Mouse (Mus musculus) spleen, embryonic (tissue): ENCODE measurements around the gene Krt79.

Source experiments
- CTCF ChIA-PET: fragments of 350-600 bp; sonication (Branson Sonifier 250); formaldehyde crosslinking; loops from one replicate; lab custom pipeline; 2022; lab: Charles Lee

Krt79 gene

DNA sequence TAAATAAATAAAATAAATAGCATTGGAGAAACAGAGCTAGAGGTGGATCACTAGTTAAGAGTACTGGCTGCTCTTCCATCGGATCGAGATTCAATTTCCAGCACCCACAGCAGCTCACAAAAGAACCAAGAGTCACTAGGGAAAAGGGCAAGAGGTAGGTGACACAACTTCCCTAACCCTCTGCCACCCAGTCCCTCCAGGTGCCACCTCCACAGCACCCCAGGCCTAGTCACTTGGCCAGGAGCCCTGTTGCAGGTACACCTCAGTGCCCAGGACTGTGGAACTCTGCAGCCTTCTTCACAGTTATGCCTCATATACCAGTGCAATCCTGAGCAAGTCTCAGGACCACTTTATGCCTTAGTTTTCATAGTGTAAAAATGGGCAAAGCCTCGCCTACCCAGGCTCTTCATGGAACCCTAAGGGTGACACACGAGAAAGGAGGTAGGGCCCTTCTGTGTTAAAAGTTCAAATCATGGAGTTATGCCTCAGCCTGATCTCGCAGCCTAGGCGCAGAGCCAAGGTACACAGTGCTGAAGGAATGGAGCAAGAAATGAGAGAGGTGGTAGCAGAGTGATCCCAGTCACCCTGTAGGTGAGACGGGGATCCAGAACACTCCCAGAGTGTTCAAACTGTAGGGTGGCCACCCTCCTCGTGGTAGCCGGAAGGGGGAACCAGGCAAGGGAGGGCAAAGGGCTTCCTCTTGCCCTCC is 1.4 kb downstream of the Krt79 start:
- CTCF ChIA-PET: no interaction called here

GRCm38 (mm10) chr15:101933024-101933423 is 7.1 kb downstream of the Krt79 start:
- CTCF ChIA-PET: no interaction called here

DNA sequence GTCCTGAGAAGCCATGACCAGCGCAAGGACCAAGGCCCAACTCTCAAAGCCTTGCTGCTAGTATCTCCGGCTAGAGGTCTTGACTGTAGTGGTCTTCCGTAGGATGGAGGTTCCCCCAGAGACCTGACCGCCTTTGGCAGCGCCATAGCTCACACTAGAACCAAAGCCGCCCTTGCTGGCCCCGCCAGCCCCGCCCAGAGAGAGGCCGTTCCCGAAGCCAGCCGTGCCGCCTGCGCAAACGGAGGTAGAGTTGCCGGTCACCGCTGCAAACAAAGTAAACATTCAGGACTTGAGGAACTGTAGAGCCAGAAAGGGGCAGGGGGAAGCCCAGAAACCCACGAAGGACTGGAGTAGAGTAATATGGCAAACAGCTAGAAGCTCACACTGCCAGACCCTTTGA is 10.5 kb downstream of the Krt79 start:
- CTCF ChIA-PET: no interaction called here

- CTCF ChIA-PET: no interaction called here
Measured at GRCm38 (mm10) chr15:101929087-101929486, 11.0 kb downstream of the Krt79 start.

- CTCF ChIA-PET: no interaction called here
Measured at GRCm38 (mm10) chr15:101927340-101928080, 12.6 kb downstream of the Krt79 start.

DNA sequence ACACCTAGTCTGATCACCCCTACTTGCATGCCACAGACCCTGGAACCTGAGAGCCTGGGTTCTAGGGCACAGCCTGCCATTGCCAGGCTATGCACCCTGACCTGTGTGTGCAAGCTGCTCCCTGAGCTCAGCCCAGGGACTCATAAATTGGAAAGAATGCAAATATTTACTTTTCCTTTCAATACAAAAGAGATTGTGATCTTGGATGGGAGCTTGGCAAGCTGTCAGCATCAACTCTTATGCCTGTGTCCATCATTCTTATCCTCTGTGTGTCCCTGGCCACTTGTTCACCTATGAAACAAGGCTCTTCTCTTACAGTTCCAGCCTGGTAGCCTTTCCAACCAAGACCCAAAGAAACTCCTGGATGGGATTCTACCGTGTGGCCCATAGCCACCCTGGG is 15.1 kb downstream of the Krt79 start:
- CTCF ChIA-PET: no interaction called here

GRCm38 (mm10) chr15:101924635-101925034 is 15.5 kb downstream of the Krt79 start, which contains the start of gene Krt4:
TSS of gene Krt4 (minus strand) at chr15:101924735.
- CTCF ChIA-PET: no interaction called here

- CTCF ChIA-PET: no interaction called here
Measured at GRCm38 (mm10) chr15:101922296-101922695, 17.8 kb downstream of the Krt79 start.

- CTCF ChIA-PET: no interaction called here
Measured at GRCm38 (mm10) chr15:101916072-101916471, 24.1 kb downstream of the Krt79 start.

DNA sequence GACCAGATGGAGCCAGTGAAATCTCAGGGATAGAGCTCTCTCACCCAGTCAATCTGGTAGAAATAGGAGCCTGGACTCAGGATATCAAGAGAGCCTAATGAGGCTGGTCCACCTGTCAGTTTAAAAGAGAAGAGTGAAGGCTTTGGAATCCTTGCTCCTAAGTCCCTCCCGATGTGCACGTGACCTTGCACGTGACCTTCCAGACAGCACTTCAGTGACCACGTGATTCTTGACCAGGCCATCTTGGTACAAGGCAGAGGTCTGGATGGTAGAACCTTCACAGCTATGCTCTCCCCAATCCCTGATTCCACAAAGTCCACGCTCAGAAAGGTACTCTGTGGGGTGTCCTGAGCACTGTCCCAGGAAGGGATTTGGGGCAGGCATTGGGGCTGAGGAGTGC is 35.3 kb downstream of the Krt79 start:
- CTCF ChIA-PET: no interaction called here

DNA sequence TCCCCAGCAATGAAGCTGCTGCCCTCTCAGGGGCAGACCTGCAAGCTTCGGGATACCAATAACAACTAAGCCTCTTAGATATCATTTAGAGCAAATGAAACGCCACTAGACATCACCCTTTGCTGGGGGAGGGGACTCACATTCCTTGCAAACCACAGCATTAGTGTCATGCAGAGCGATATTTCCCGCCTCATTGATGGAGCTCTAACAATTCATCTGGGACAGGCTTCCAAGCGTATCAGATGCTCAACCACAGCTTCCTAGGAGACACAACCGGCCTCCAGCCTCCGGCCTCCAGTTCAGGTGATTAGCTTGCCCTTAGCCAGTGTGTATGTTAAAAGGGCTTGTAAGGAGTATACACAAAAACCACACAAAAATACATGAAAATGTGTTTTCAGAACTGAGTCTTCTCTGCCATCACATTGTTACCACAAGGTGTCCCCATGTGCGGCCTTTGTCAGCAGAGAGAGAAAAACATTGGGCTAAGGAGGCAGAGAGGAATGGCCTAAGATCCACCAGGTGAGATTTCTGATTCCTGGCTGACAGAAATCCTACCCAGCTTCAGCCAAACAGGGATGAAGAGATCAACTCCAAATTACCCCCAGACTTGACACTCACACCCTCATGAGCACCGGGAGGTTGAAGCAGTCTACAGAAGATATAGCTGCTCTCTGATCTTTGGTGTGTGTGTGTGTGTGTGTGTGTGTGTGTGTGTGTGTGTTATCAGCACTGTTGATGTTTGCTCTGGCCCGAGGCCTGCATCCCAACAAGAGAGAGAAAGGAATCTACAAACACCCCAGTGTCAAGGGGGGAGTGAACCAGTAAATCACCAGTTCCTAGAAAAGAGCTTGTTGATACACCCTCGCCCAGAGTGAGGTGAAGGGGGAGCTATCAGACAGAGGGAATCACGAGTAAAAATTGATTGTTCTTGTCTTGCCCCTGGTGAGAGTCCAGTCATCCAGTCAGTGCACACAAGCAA is 37.7 kb downstream of the Krt79 start:
- CTCF ChIA-PET: interaction anchor here (0.6 kb wide), 2 partner anchors 13 to 126 kb away, joined by 5 read pairs; no protein-coding TSS in a partner anchor

GRCm38 (mm10) chr15:101895216-101895615 is 44.9 kb downstream of the Krt79 start:
- CTCF ChIA-PET: no interaction called here

GRCm38 (mm10) chr15:101892820-101893219 is 47.3 kb downstream of the Krt79 start, which contains the start of gene Krt76:
TSS of gene Krt76 (minus strand) at chr15:101892920.
- CTCF ChIA-PET: no interaction called here

DNA sequence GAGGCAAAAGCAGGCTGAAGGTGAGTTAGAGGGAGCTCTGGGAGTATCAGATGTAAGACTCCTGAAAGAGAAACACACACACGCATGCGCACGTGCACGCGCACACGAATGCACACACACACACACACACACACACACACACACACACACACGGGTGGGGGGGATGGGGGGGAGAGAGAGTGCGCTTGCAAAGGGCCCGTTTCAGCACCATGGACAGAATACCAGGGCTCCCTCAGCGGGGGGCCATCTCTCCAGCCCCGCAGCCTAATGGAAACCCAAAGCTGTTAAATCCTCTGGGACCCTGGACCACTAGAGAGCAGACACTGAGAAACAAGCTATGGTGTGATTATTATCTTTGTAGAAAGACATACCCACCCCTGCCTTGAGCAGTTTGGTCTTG is 60.3 kb downstream of the Krt79 start:
- CTCF ChIA-PET: interaction anchor here (0.5 kb wide), 1 partner anchor 1591 kb away, joined by 5 read pairs; no protein-coding TSS in a partner anchor
